Mouse (Mus musculus) E14TG2a.4 (cell line): ENCODE measurements around the gene Ppara.

Experiments used
- CTCF ChIP-seq: conservative IDR thresholded peaks from 2 replicates; pipeline ENCODE4 v1.5.1; 2014; ENCODE audit warnings: low read length
- NANOG ChIP-seq: IDR thresholded peaks from 2 replicates; pipeline ENCODE4 v1.6.1; 2014; ENCODE audit warnings: borderline replicate concordance, low read length, mixed read lengths

DNA sequence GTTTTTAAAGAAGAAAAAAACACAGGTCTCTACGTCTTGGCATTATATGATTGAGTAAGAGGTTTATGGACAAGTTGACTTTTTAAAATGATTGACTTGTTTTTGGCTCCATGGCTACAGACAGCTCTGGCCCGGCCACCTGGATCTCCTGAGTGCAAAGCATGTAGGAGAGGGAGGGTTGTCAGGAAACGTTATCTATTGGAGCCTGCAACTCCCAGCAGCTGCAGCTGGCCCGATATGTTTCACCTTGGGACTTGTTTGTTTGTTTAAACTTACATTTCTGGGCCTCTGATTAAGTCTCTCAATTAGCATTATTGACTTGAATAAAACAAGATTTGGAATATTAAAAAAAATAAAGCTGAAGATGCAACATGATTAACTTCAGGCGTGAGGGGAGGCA lies 91.9 kb downstream of the Ppara start:
- TF ChIP-seq CTCF (no peak), NANOG (no peak)
